Mouse (Mus musculus): ENCODE measurements around the gene BC016579.

The BC016579 gene

GRCm38 (mm10) chr16:45644380-45644779 is 9.5 kb downstream of the BC016579 start:
- no peak for ATAC-seq (ENCODE audit: insufficient number of reproducible peaks, low FRiP score, low TSS enrichment)

- ATAC-seq (ENCODE audit: insufficient number of reproducible peaks, low FRiP score, low TSS enrichment): no peak
Observed at GRCm38 (mm10) chr16:45643944-45644343, 9.9 kb downstream of the BC016579 start.

GRCm38 (mm10) chr16:45641301-45641700 is 12.6 kb downstream of the BC016579 start:
- no peak for ATAC-seq (ENCODE audit: insufficient number of reproducible peaks, low FRiP score, low TSS enrichment)

GRCm38 (mm10) chr16:45640070-45640762 is 13.7 kb downstream of the BC016579 start:
- ATAC-seq (ENCODE audit: insufficient number of reproducible peaks, low FRiP score, low TSS enrichment): no peak

- ATAC-seq (ENCODE audit: insufficient number of reproducible peaks, low FRiP score, low TSS enrichment): no peak
Observed at GRCm38 (mm10) chr16:45635826-45636225, 18.0 kb downstream of the BC016579 start.

- no peak for ATAC-seq (ENCODE audit: insufficient number of reproducible peaks, low FRiP score, low TSS enrichment)
Observed at GRCm38 (mm10) chr16:45632420-45632819, 21.4 kb downstream of the BC016579 start.

- ATAC-seq (ENCODE audit: insufficient number of reproducible peaks, low FRiP score, low TSS enrichment): peak; percentile 86
Observed at GRCm38 (mm10) chr16:45630347-45630960, 23.4 kb downstream of the BC016579 start.

GRCm38 (mm10) chr16:45629497-45630105 is 24.3 kb downstream of the BC016579 start:
- peak; percentile 67; the same call in 1 of the 2 replicates for ATAC-seq (ENCODE audit: insufficient number of reproducible peaks, low FRiP score, low TSS enrichment)

- no peak for ATAC-seq (ENCODE audit: insufficient number of reproducible peaks, low FRiP score, low TSS enrichment)
Observed at GRCm38 (mm10) chr16:45625342-45625741, 28.5 kb downstream of the BC016579 start.

- ATAC-seq (ENCODE audit: insufficient number of reproducible peaks, low FRiP score, low TSS enrichment): no peak
Observed at GRCm38 (mm10) chr16:45624791-45625190, 29.1 kb downstream of the BC016579 start.

- no peak for ATAC-seq (ENCODE audit: insufficient number of reproducible peaks, low FRiP score, low TSS enrichment)
Observed at GRCm38 (mm10) chr16:45623230-45623629, 30.6 kb downstream of the BC016579 start.

- ATAC-seq (ENCODE audit: insufficient number of reproducible peaks, low FRiP score, low TSS enrichment): no peak
Observed at GRCm38 (mm10) chr16:45619751-45620375, 34.0 kb downstream of the BC016579 start.

- no peak for ATAC-seq (ENCODE audit: insufficient number of reproducible peaks, low FRiP score, low TSS enrichment)
Observed at GRCm38 (mm10) chr16:45615944-45616343, 37.9 kb downstream of the BC016579 start.

- ATAC-seq (ENCODE audit: insufficient number of reproducible peaks, low FRiP score, low TSS enrichment): no peak
Observed at GRCm38 (mm10) chr16:45613247-45613646, 40.6 kb downstream of the BC016579 start.

- ATAC-seq (ENCODE audit: insufficient number of reproducible peaks, low FRiP score, low TSS enrichment): no peak
Observed at GRCm38 (mm10) chr16:45610267-45610666, 43.6 kb downstream of the BC016579 start, which contains the start of gene Gcsam. Gene Gcsam (plus strand): TSS chr16:45610380.

GRCm38 (mm10) chr16:45609300-45609699 is 44.6 kb downstream of the BC016579 start:
- ATAC-seq (ENCODE audit: insufficient number of reproducible peaks, low FRiP score, low TSS enrichment): 0 out of 2 replicates have a peak, but pooled peaks have one; percentile 31

GRCm38 (mm10) chr16:45608481-45608954 is 45.4 kb downstream of the BC016579 start:
- no peak for ATAC-seq (ENCODE audit: insufficient number of reproducible peaks, low FRiP score, low TSS enrichment)

GRCm38 (mm10) chr16:45595494-45595893 is 58.4 kb downstream of the BC016579 start:
- no peak for ATAC-seq (ENCODE audit: insufficient number of reproducible peaks, low FRiP score, low TSS enrichment)

GRCm38 (mm10) chr16:45593656-45594055 is 60.2 kb downstream of the BC016579 start:
- ATAC-seq (ENCODE audit: insufficient number of reproducible peaks, low FRiP score, low TSS enrichment): no peak

GRCm38 (mm10) chr16:45582512-45582911 is 71.4 kb downstream of the BC016579 start:
- ATAC-seq (ENCODE audit: insufficient number of reproducible peaks, low FRiP score, low TSS enrichment): no peak

- no peak for ATAC-seq (ENCODE audit: insufficient number of reproducible peaks, low FRiP score, low TSS enrichment)
Observed at GRCm38 (mm10) chr16:45579883-45580282, 74.0 kb downstream of the BC016579 start.
